Mouse (Mus musculus): ENCODE measurements at regions not wholly inside any gene's neighbourhood (a gene's known extent, or its start where the extent isn't known, plus 50 kb on each side); places are given as distances from the start of the nearest gene placed in this dataset.
A peak's percentile ranks its signal among the peaks of the same experiment; 100 is the strongest.

GRCm38 (mm10) chr1:3012530-3012929, 1795.2 kb upstream of the Gm37988 start:
- no peak for DNase-seq (ENCODE audit: low spot score in 2 of 2)

- no peak for DNase-seq (ENCODE audit: low spot score in 2 of 2)
These were observed 1744.9 kb upstream of the Gm37988 start for GRCm38 (mm10) chr1:3062759-3063158.

GRCm38 (mm10) chr1:3094375-3094774, 1713.3 kb upstream of the Gm37988 start:
- DNase-seq (ENCODE audit: low spot score in 2 of 2), result no peak

GRCm38 (mm10) chr1:3094910-3095309, 1712.8 kb upstream of the Gm37988 start:
- DNase-seq (ENCODE audit: low spot score in 2 of 2), result peak; percentile 10 to 14

GRCm38 (mm10) chr1:3113564-3113963, 1694.1 kb upstream of the Gm37988 start:
- no peak for DNase-seq (ENCODE audit: low spot score in 2 of 2)

GRCm38 (mm10) chr1:3119498-3120391, 1687.9 kb upstream of the Gm37988 start:
- DNase-seq (ENCODE audit: low spot score in 2 of 2), result peak; percentile 4 to 35

- peak; percentile 17 to 46 for DNase-seq (ENCODE audit: low spot score in 2 of 2)
These were observed 1687.4 kb upstream of the Gm37988 start for GRCm38 (mm10) chr1:3120392-3120690.

- peak; percentile 65 to 85 for DNase-seq (ENCODE audit: low spot score in 2 of 2)
These were observed 1686.4 kb upstream of the Gm37988 start for GRCm38 (mm10) chr1:3121288-3121687.

GRCm38 (mm10) chr1:3121745-3122144, 1685.9 kb upstream of the Gm37988 start:
- DNase-seq (ENCODE audit: low spot score in 2 of 2), result no peak
